Mouse (Mus musculus): ENCODE data around the gene Nadk.

- TF ChIP-seq CTCF (IDR thresholded peaks at IDR 0.05) (no peak), EP300 (IDR thresholded peaks at IDR 0.05) (no peak)
These were observed 12.2 kb upstream of the Nadk start for GRCm38 (mm10) chr4:155549993-155550392.

Data from lung, postnatal 0 days (tissue).